Mouse (Mus musculus) heart, postnatal 0 days (tissue): ENCODE measurements at regions not wholly inside any gene's neighbourhood (a gene's known extent, or its start where the extent isn't known, plus 50 kb on each side); places are given as distances from the start of the nearest gene placed in this dataset.

ENCODE experiments used
- ATAC-seq: fragments of 200-750 bp; cut with Nextera tagmentation; 2 replicates; pipeline ENCODE4 v1.8.0; 2017; ENCODE audit warnings: low read depth, moderate number of reproducible peaks, moderate library complexity; ENCODE audit not compliant: insufficient read depth
- DNase-seq: peaks from one replicate; pipeline ENCODE4 v3.0.0-alpha.2; 2016; ENCODE audit warnings: low spot score
- H3K27ac ChIP-seq: fragments of 300-500 bp; sonication (generic); 2 replicates; pipeline ENCODE4 v1.5.1; 2014; ENCODE audit warnings: low read depth, mild to moderate bottlenecking
- H3K27me3 ChIP-seq: fragments of 300-500 bp; sonication (generic); 2 replicates; pipeline ENCODE4 v1.6.1; 2014; ENCODE audit warnings: low read length, mixed read lengths; ENCODE audit not compliant: control insufficient read depth, insufficient read depth
- H3K36me3 ChIP-seq: fragments of 300-500 bp; sonication (generic); replicated peaks from 2 replicates; pipeline ENCODE4 v1.6.1; 2014; ENCODE audit warnings: low read length, mixed read lengths; ENCODE audit not compliant: control insufficient read depth, insufficient read depth
- H3K4me1 ChIP-seq: fragments of 300-500 bp; sonication (generic); 2 replicates; pipeline ENCODE4 v1.6.1; 2014; ENCODE audit warnings: antibody characterized with exemption; ENCODE audit not compliant: control insufficient read depth, insufficient read depth
- H3K4me2 ChIP-seq: fragments of 300-500 bp; sonication (generic); 2 replicates; pipeline ENCODE4 v1.6.1; 2014; ENCODE audit warnings: low read depth, mild to moderate bottlenecking, low read length, moderate library complexity
- H3K4me3 ChIP-seq: fragments of 300-500 bp; sonication (generic); 2 replicates; pipeline ENCODE4 v1.5.1; 2014; ENCODE audit warnings: low read depth, low read length
- H3K9ac ChIP-seq: fragments of 300-500 bp; sonication (generic); replicated peaks from 2 replicates; pipeline ENCODE4 v1.6.1; 2014; ENCODE audit warnings: low read depth, low read length, mixed read lengths
- H3K9me3 ChIP-seq: fragments of 300-500 bp; sonication (generic); replicated peaks from 2 replicates; pipeline ENCODE4 v1.6.1; 2016; ENCODE audit warnings: low read length; ENCODE audit not compliant: control insufficient read depth
- CTCF ChIP-seq: IDR thresholded peaks from 2 replicates; pipeline ENCODE4 v1.5.1; 2016; ENCODE audit warnings: antibody characterized with exemption, control low read depth, low read depth
- EP300 ChIP-seq: IDR thresholded peaks from 2 replicates; pipeline ENCODE4 v1.6.1; 2016; ENCODE audit warnings: antibody characterized with exemption, low read depth
- WGBS: fragments of 180-500 bp; shearing (Covaris S2); extraction: QIAGEN DNeasy Blood & Tissue Kit; methylation state at CpG from one replicate; pipeline ENCODE4 v1.1.7; 2014; 5-methylcytosine and 5-hydroxymethylcytosine counted together

GRCm38 (mm10) chrX:99391628-99392027, 79.4 kb downstream of the Pja1 start:
- Histone ChIP-seq H3K4me2 (no peak overlapping the region), H3K4me3 (no peak overlapping the region), H3K27ac (no peak overlapping the region), H3K9me3 (no peaks in the 10 kb centered on the region), H3K9ac (no peak overlapping the region), H3K4me1 (no peaks in the 10 kb centered on the region), H3K36me3 (no peaks in the 10 kb centered on the region), H3K27me3 (peaks cover 6% of the 10 kb centered on the region; the same call in 1 of the 2 replicates)
- ATAC-seq (no peak), DNase-seq (no peak)
- 71% methylated on average over 6 of the region's 6 CpGs for WGBS
- TF ChIP-seq EP300 (no peak), CTCF (no peak)

GRCm38 (mm10) chrX:99390462-99390838, 80.6 kb downstream of the Pja1 start:
- Histone ChIP-seq H3K4me3 (no peak overlapping the region), H3K36me3 (no peaks in the 10 kb centered on the region), H3K4me2 (no peak overlapping the region), H3K27me3 (peaks cover 6% of the 10 kb centered on the region; the same call in 1 of the 2 replicates), H3K4me1 (no peaks in the 10 kb centered on the region), H3K9me3 (no peaks in the 10 kb centered on the region), H3K27ac (no peak overlapping the region), H3K9ac (no peak overlapping the region)
- no peak for TF ChIP-seq EP300
- no peak for TF ChIP-seq CTCF
- WGBS: 76% methylated on average over 2 of the region's 2 CpGs
- DNase-seq: no peak
- no peak for ATAC-seq

GRCm38 (mm10) chrX:99389778-99390461, 81.2 kb downstream of the Pja1 start:
- no peak for ATAC-seq

GRCm38 (mm10) chrX:99370711-99371110, 100.4 kb downstream of the Pja1 start:
- DNase-seq: no peak
- Histone ChIP-seq H3K27ac (no peak overlapping the region), H3K27me3 (no peaks in the 10 kb centered on the region), H3K9ac (no peak overlapping the region), H3K4me3 (no peak overlapping the region), H3K36me3 (no peaks in the 10 kb centered on the region), H3K4me1 (no peaks in the 10 kb centered on the region), H3K4me2 (no peak overlapping the region), H3K9me3 (no peaks in the 10 kb centered on the region)
- ATAC-seq: no peak
- no peak for TF ChIP-seq CTCF
- no peak for TF ChIP-seq EP300
- 69% methylated on average over 5 of the region's 5 CpGs for WGBS

More at GRCm38 (mm10) chrX:99389778-99390461, 81.2 kb downstream of the Pja1 start:
- Histone ChIP-seq H3K27me3 (peaks cover 6% of the 10 kb centered on the region; the same call in 1 of the 2 replicates), H3K36me3 (no peaks in the 10 kb centered on the region), H3K4me3 (no peak overlapping the region), H3K9ac (no peak overlapping the region), H3K4me2 (no peak overlapping the region), H3K4me1 (no peaks in the 10 kb centered on the region), H3K9me3 (no peaks in the 10 kb centered on the region), H3K27ac (no peak overlapping the region)
- WGBS: 76% methylated on average over 12 of the region's 12 CpGs
- no peak for DNase-seq
- TF ChIP-seq EP300: no peak
- TF ChIP-seq CTCF: no peak

- Histone ChIP-seq H3K9me3 (no peaks in the 10 kb centered on the region), H3K36me3 (no peaks in the 10 kb centered on the region), H3K4me3 (no peak overlapping the region), H3K27ac (no peak overlapping the region), H3K4me2 (no peak overlapping the region), H3K4me1 (no peaks in the 10 kb centered on the region), H3K9ac (no peak overlapping the region), H3K27me3 (no peaks in the 10 kb centered on the region)
- ATAC-seq (no peak), DNase-seq (no peak)
- 74% methylated on average over 6 of the region's 6 CpGs for WGBS
- TF ChIP-seq EP300 (no peak), CTCF (no peak)
Measured at GRCm38 (mm10) chrX:99369258-99369900, 101.7 kb downstream of the Pja1 start.
